Mouse (Mus musculus) hindbrain, embryonic 15.5 days (tissue): ENCODE measurements around the gene Kbtbd6. TPM values are rescaled to one million over a fixed set of nuclear protein-coding genes. Genes with fewer than 3 reads are reported as not detected.

Source experiments
- ATAC-seq: fragments of 200-750 bp; cut with Nextera tagmentation; 2 replicates; pipeline ENCODE4 v1.8.0; 2017; ENCODE audit warnings: low read depth, moderate number of reproducible peaks, moderate TSS enrichment; ENCODE audit not compliant: low FRiP score
- H3K27ac ChIP-seq: fragments of 300-500 bp; sonication (generic); replicated peaks from 2 replicates; pipeline ENCODE4 v1.5.1; 2015; ENCODE audit warnings: mild to moderate bottlenecking, inconsistent platforms
- H3K27me3 ChIP-seq: fragments of 300-500 bp; sonication (generic); 2 replicates; pipeline ENCODE4 v1.6.1; 2015; ENCODE audit warnings: control low read depth, inconsistent platforms
- H3K36me3 ChIP-seq: fragments of 300-500 bp; sonication (generic); 2 replicates; pipeline ENCODE4 v1.6.1; 2015; ENCODE audit warnings: control low read depth, inconsistent platforms
- H3K4me1 ChIP-seq: fragments of 300-500 bp; sonication (generic); replicated peaks from 2 replicates; pipeline ENCODE4 v1.6.1; 2015; ENCODE audit warnings: control low read depth, inconsistent platforms
- H3K4me2 ChIP-seq: fragments of 300-500 bp; sonication (generic); 2 replicates; pipeline ENCODE4 v1.6.1; 2015; ENCODE audit warnings: moderate library complexity, mild to moderate bottlenecking, inconsistent platforms
- H3K4me3 ChIP-seq: fragments of 300-500 bp; sonication (generic); 2 replicates; pipeline ENCODE4 v1.5.1; 2015; ENCODE audit warnings: mild to moderate bottlenecking, inconsistent platforms
- H3K9ac ChIP-seq: fragments of 300-500 bp; sonication (generic); 2 replicates; pipeline ENCODE4 v1.6.1; 2015; ENCODE audit warnings: inconsistent platforms
- H3K9me3 ChIP-seq: fragments of 300-500 bp; sonication (generic); 2 replicates; pipeline ENCODE4 v1.6.1; 2016; ENCODE audit warnings: control low read depth, inconsistent platforms
- WGBS: fragments of 180-500 bp; shearing (Covaris S2); methylation state at CpG from one replicate; pipeline ENCODE4 v1.1.7; 2015; 5-methylcytosine and 5-hydroxymethylcytosine counted together
- polyA plus RNA-seq: library from polyadenylated mRNA; unstranded; fragments of >200 nt; fragmentation: Nextera tagmentation; extraction: Ambion mirVana; gene quantifications from 2 replicates; pipeline ENCODE4 v1.2.1, GENCODE M21; 2015

Gene Kbtbd6
- polyA plus RNA-seq, 1 experiment from 2014 or later = 2.0 TPM

DNA sequence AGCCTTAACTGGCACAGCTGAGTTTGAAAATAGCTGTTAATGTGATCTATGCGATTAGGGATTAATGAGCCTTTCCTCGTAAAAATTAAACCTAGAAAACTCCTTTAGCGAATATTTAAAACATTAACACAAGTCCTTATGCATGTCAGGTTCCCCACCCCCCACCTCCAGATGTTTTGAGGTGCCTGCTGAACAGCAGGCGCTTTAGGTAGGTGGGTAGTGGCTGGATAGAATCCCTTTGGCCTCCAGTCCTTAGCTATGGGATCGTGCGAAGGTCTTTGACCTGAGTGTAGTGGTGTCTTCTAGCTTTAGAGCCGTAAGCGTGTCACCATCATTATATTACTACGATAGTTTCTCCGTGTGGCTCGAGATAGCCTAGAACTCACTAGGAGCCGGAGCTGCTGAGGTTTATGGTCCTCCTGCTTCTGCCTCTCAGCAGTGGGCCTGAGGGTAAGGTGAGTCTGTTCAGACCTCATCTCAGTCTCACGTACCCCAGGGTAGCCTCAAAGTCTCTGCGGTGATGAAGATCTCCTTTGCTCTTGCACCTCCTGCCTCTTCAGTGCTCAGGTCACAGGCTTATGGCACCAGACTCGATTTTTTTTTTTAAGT lies 31.2 kb downstream of the Kbtbd6 start:
- H3K36me3 ChIP-seq = peaks cover 3% of the 10 kb centered on the region; the same call in 1 of the 2 replicates
- H3K27me3 ChIP-seq = no peaks in the 10 kb centered on the region
- H3K4me2 ChIP-seq = peak overlapping the region; percentile 67
- peak overlapping the region; percentile 99 for H3K27ac ChIP-seq
- peaks cover 45% of the 10 kb centered on the region for H3K4me1 ChIP-seq
- WGBS = 24% methylated on average over 15 of the region's 15 CpGs
- H3K9ac ChIP-seq = peak overlapping the region; percentile 97
- ATAC-seq = no peak
- H3K4me3 ChIP-seq = peak overlapping the region; percentile 83
- H3K9me3 ChIP-seq = no peaks in the 10 kb centered on the region

GRCm38 (mm10) chr14:79483611-79484120 lies 32.0 kb downstream of the Kbtbd6 start:
- no peak for ATAC-seq
- peaks cover 49% of the 10 kb centered on the region for H3K4me1 ChIP-seq
- peak overlapping the region; percentile 67 for H3K4me2 ChIP-seq
- no peaks in the 10 kb centered on the region for H3K27me3 ChIP-seq
- H3K9ac ChIP-seq = no peak overlapping the region
- no peaks in the 10 kb centered on the region; the same call in 1 of the 2 replicates for H3K36me3 ChIP-seq
- 79% methylated on average over 8 of the region's 8 CpGs for WGBS
- no peaks in the 10 kb centered on the region for H3K9me3 ChIP-seq
- H3K27ac ChIP-seq = no peak overlapping the region
- no peak overlapping the region for H3K4me3 ChIP-seq

DNA sequence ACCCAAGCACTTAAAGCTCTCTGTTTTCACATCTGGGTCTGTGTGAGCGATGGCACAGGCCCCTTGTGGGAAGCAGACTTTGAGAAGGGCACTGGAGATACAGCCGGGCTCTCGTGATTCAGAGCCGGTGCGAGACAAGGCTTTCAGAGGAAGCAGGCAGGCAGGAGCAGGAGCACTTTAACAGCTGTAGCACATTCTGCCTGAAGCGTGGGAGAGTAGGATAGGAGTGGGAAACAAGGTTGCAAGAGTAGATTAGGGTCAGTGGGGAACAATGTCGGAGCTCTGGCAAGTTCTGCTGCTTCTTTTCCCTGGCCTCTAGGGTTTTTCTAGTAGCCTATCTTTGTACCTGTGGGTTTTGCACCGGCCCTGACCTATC lies 35.0 kb downstream of the Kbtbd6 start:
- H3K27ac ChIP-seq = peak overlapping the region; percentile 39; the same call in 1 of the 2 replicates
- no peak for ATAC-seq
- H3K4me3 ChIP-seq = peak overlapping the region; percentile 48; the same call in 1 of the 2 replicates
- no peaks in the 10 kb centered on the region for H3K9me3 ChIP-seq
- WGBS = 31% methylated on average over 8 of the region's 8 CpGs
- H3K4me1 ChIP-seq = peaks cover 36% of the 10 kb centered on the region
- no peaks in the 10 kb centered on the region for H3K36me3 ChIP-seq
- no peak overlapping the region for H3K9ac ChIP-seq
- no peaks in the 10 kb centered on the region for H3K27me3 ChIP-seq
- peak overlapping the region; percentile 67 for H3K4me2 ChIP-seq

DNA sequence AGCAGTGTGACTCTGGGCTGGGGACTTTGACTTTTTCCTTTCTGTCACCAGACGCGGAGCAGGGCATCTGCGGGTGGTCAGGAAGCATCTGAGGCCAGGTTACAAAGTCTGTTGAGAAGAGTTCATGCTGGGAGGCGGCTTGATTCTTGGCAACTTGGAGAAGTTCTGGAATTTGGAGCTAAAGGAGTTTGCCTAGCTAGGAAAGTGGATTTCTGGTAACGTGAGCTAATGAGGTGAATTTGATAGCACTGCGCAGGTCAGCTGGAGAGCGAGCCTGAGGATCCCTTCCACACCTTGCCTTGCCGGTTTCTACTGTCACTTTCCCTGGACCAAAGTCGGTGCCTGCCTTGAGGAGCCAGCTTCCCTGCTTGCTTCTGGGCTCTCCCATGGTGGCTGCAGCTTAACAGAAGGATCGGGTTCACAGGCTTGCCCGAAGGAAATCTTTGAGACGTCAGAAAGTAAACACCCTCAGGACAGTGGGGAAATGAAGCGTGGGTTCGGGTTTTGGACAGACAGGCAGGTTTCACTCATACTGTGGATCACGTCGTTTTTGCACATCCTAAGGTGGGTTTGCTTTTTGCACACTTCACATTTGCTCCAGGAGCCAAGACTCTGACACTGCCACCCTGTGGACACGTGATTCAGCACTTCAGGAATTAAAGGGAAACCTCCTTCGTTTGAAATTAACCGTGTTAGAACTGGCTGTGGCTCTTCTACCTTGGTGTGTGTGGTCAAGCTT lies 35.5 kb downstream of the Kbtbd6 start:
- WGBS = 7% methylated on average over 19 of the region's 19 CpGs
- Histone ChIP-seq H3K9me3 (no peaks in the 10 kb centered on the region), H3K9ac (peak overlapping the region; percentile 52), H3K4me1 (peaks cover 36% of the 10 kb centered on the region), H3K4me3 (peak overlapping the region; percentile 48), H3K27ac (peak overlapping the region; percentile 57), H3K36me3 (no peaks in the 10 kb centered on the region), H3K27me3 (no peaks in the 10 kb centered on the region), H3K4me2 (peak overlapping the region; percentile 67)
- ATAC-seq = peak; percentile 40; the same call in 1 of the 2 replicates

DNA sequence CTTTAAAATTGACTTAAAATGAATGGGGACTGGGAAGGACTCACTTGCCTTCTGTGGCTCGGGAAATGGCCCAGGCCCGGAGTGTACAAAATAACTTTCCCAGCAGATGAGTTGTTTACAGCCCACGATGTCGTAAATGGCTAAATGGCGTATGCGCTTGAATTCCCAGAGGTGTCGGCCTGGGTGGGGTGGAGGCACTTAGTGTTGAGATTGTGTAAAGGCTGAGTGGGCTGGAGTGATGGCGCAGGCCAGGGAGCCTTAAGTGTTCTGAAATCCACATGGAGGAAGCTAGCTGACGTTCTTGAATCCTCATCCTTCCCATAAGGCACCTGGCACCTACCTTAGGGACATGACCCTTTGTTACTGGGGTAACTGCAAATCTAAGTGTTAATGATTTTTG lies 36.9 kb downstream of the Kbtbd6 start:
- no peak overlapping the region for H3K27ac ChIP-seq
- no peaks in the 10 kb centered on the region for H3K9me3 ChIP-seq
- no peaks in the 10 kb centered on the region for H3K27me3 ChIP-seq
- no peak overlapping the region for H3K9ac ChIP-seq
- ATAC-seq = no peak
- no peak overlapping the region for H3K4me2 ChIP-seq
- no peak overlapping the region for H3K4me3 ChIP-seq
- 76% methylated on average over 9 of the region's 9 CpGs for WGBS
- H3K4me1 ChIP-seq = peaks cover 24% of the 10 kb centered on the region
- H3K36me3 ChIP-seq = no peaks in the 10 kb centered on the region

- ATAC-seq = no peak
- Histone ChIP-seq H3K4me2 (no peak overlapping the region), H3K9ac (no peak overlapping the region), H3K27me3 (no peaks in the 10 kb centered on the region), H3K9me3 (no peaks in the 10 kb centered on the region), H3K4me3 (no peak overlapping the region), H3K27ac (no peak overlapping the region), H3K36me3 (no peaks in the 10 kb centered on the region), H3K4me1 (peaks cover 21% of the 10 kb centered on the region)
- WGBS = 79% methylated on average over 12 of the region's 12 CpGs
Observed at GRCm38 (mm10) chr14:79489150-79489549, 37.5 kb downstream of the Kbtbd6 start.

GRCm38 (mm10) chr14:79490246-79490645 lies 38.6 kb downstream of the Kbtbd6 start:
- Histone ChIP-seq H3K4me1 (peaks cover 18% of the 10 kb centered on the region), H3K9ac (no peak overlapping the region), H3K36me3 (no peaks in the 10 kb centered on the region), H3K4me3 (no peak overlapping the region), H3K9me3 (no peaks in the 10 kb centered on the region), H3K27me3 (no peaks in the 10 kb centered on the region), H3K4me2 (no peak overlapping the region), H3K27ac (no peak overlapping the region)
- 79% methylated on average over 3 of the region's 3 CpGs for WGBS
- no peak for ATAC-seq

DNA sequence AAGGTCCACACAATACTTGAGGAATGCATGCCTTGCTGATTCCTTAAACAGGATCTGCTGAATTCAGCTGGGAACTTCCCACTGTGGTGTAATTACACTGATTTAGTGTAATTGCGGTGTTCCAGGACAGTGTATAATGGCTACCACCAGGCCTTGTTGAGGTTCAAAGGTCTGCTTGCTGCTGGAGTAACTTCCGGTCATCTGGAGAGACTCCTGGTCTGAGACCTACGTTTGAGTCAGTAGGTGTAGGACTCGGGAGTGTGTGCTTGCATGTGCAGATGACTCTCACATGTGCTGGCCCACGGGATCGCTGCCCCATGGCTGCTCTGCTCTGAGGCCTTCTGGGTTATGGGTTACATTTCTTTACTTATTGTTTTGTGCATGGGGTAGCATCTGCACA lies 42.7 kb downstream of the Kbtbd6 start:
- Histone ChIP-seq H3K27me3 (no peaks in the 10 kb centered on the region), H3K27ac (no peak overlapping the region), H3K9me3 (no peaks in the 10 kb centered on the region), H3K36me3 (no peaks in the 10 kb centered on the region), H3K9ac (no peak overlapping the region), H3K4me3 (no peak overlapping the region), H3K4me1 (no peaks in the 10 kb centered on the region), H3K4me2 (no peak overlapping the region)
- ATAC-seq = no peak
- WGBS = 94% methylated on average over 6 of the region's 6 CpGs

DNA sequence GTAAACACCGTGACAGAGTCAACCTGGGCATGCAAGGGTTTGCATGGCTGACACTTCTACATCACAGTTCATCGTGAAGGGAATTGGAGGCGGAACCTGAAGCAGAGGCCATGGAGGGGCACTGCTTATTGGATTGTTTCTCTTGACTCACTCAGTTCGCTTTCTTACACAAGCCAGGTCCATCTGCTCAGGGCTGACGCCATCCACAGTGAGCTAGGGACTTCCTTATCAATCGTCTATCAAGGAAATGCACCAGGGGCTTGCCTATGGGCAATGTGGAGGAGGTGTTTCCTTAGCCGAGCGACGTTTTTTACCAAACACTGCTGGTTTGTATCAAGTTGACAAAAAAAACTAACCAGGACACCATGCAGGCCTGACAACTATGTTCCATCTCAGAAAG lies 47.7 kb downstream of the Kbtbd6 start:
- Histone ChIP-seq H3K4me3 (no peak overlapping the region), H3K4me2 (no peak overlapping the region), H3K9ac (no peak overlapping the region), H3K27ac (no peak overlapping the region), H3K9me3 (no peaks in the 10 kb centered on the region), H3K36me3 (no peaks in the 10 kb centered on the region), H3K27me3 (no peaks in the 10 kb centered on the region), H3K4me1 (peaks cover 4% of the 10 kb centered on the region; the same call in 1 of the 2 replicates)
- no peak for ATAC-seq
- WGBS = 92% methylated on average over 9 of the region's 9 CpGs

DNA sequence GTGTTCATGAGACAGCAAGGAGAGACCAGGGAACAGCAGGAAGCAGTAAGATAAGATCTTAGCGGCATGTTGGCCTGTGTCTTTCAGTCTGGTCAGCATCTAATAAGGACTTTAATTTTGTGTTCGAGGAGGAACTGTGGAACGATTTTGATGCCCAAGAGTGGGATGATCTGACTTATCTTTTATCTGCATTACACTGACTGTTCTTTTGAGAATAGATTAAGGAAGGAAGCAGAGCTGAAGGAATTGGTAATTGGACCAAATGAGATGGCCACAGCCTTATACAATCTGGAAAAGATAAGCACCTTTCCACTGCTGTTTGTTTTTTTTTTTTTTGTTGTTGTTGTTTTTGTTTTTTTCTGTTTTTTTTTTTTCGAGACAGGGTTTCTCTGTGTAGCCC lies 49.1 kb downstream of the Kbtbd6 start:
- Histone ChIP-seq H3K4me1 (peaks cover 4% of the 10 kb centered on the region; the same call in 1 of the 2 replicates), H3K27me3 (no peaks in the 10 kb centered on the region), H3K4me3 (no peak overlapping the region), H3K4me2 (no peak overlapping the region), H3K9me3 (no peaks in the 10 kb centered on the region), H3K36me3 (no peaks in the 10 kb centered on the region), H3K9ac (no peak overlapping the region), H3K27ac (no peak overlapping the region)
- WGBS = 82% methylated on average over 4 of the region's 4 CpGs
- no peak for ATAC-seq

- ATAC-seq = no peak
- Histone ChIP-seq H3K36me3 (no peaks in the 10 kb centered on the region), H3K27ac (0 out of 2 replicates have a peak overlapping the region, but pooled peaks have one; percentile 7), H3K27me3 (no peaks in the 10 kb centered on the region), H3K4me1 (peaks cover 4% of the 10 kb centered on the region; the same call in 1 of the 2 replicates), H3K4me2 (no peak overlapping the region), H3K9ac (no peak overlapping the region), H3K4me3 (no peak overlapping the region), H3K9me3 (no peaks in the 10 kb centered on the region)
- WGBS = 53% methylated on average over 5 of the region's 5 CpGs
Observed at GRCm38 (mm10) chr14:79503371-79504075, 51.9 kb downstream of the Kbtbd6 start.
